Mouse (Mus musculus) embryonic facial prominence, embryonic 13.5 days (tissue): Measurements from ENCODE around the gene Maml2. TPM values are rescaled to one million over a fixed set of nuclear protein-coding genes. Genes with fewer than 3 reads are reported as not detected.

Experiments
- ATAC-seq: fragments of 200-750 bp; cut with Nextera tagmentation; 2 replicates; pipeline ENCODE4 v1.8.0; 2017; ENCODE audit warnings: low read depth; ENCODE audit not compliant: insufficient number of reproducible peaks, insufficient read depth, low FRiP score, low TSS enrichment
- H3K27ac ChIP-seq: fragments of 300-500 bp; sonication (generic); 2 replicates; pipeline ENCODE4 v1.5.1; 2015; ENCODE audit warnings: moderate library complexity, mild to moderate bottlenecking, inconsistent platforms
- H3K27me3 ChIP-seq: fragments of 300-500 bp; sonication (generic); 2 replicates; pipeline ENCODE4 v1.6.1; 2015; ENCODE audit warnings: mild to moderate bottlenecking, inconsistent platforms
- H3K36me3 ChIP-seq: fragments of 300-500 bp; sonication (generic); 2 replicates; pipeline ENCODE4 v1.6.1; 2015; ENCODE audit warnings: mild to moderate bottlenecking, inconsistent platforms
- H3K4me1 ChIP-seq: fragments of 300-500 bp; sonication (generic); 2 replicates; pipeline ENCODE4 v1.6.1; 2015; ENCODE audit warnings: inconsistent platforms
- H3K4me2 ChIP-seq: fragments of 300-500 bp; sonication (generic); 2 replicates; pipeline ENCODE4 v1.6.1; 2015; ENCODE audit warnings: moderate library complexity, mild to moderate bottlenecking, inconsistent platforms
- H3K4me3 ChIP-seq: fragments of 300-500 bp; sonication (generic); 2 replicates; pipeline ENCODE4 v1.5.1; 2015; ENCODE audit warnings: mild to moderate bottlenecking, inconsistent platforms
- H3K9ac ChIP-seq: fragments of 300-500 bp; sonication (generic); 2 replicates; pipeline ENCODE4 v1.6.1; 2015; ENCODE audit warnings: mild to moderate bottlenecking, inconsistent platforms
- H3K9me3 ChIP-seq: fragments of 300-500 bp; sonication (generic); 2 replicates; pipeline ENCODE4 v1.6.1; 2016; ENCODE audit warnings: inconsistent platforms
- WGBS: fragments of 180-500 bp; shearing (Covaris S2); methylation state at CpG from one replicate; pipeline ENCODE4 v1.1.7; 2015; ENCODE audit warnings: mixed read lengths; 5-methylcytosine and 5-hydroxymethylcytosine counted together
- polyA plus RNA-seq: library from polyadenylated mRNA; unstranded; fragments of >200 nt; fragmentation: Nextera tagmentation; extraction: Ambion mirVana; gene quantifications from 2 replicates; pipeline ENCODE4 v1.2.1, GENCODE M21; 2015

Maml2 gene
- polyA plus RNA-seq, 1 experiment from 2014 or later: 13.0 TPM

GRCm38 (mm10) chr9:13633371-13633770 is 335.6 kb downstream of the Maml2 start:
- Histone ChIP-seq H3K36me3 (no peaks in the 10 kb centered on the region), H3K9ac (no peak overlapping the region), H3K9me3 (no peaks in the 10 kb centered on the region), H3K27ac (peak overlapping the region; percentile 16; the same call in 1 of the 2 replicates), H3K27me3 (no peaks in the 10 kb centered on the region), H3K4me3 (no peak overlapping the region), H3K4me1 (peaks cover 19% of the 10 kb centered on the region), H3K4me2 (no peak overlapping the region)
- 56% methylated on average over 1 of the region's 1 CpGs for WGBS
- ATAC-seq: no peak

GRCm38 (mm10) chr9:13639655-13640054 is 341.9 kb downstream of the Maml2 start:
- Histone ChIP-seq H3K27ac (no peak overlapping the region), H3K4me1 (peaks cover 24% of the 10 kb centered on the region), H3K4me2 (no peak overlapping the region), H3K4me3 (no peak overlapping the region), H3K27me3 (no peaks in the 10 kb centered on the region), H3K9me3 (no peaks in the 10 kb centered on the region), H3K36me3 (no peaks in the 10 kb centered on the region), H3K9ac (no peak overlapping the region)
- no peak for ATAC-seq
- 43% methylated on average over 3 of the region's 3 CpGs for WGBS

GRCm38 (mm10) chr9:13645153-13645552 is 347.4 kb downstream of the Maml2 start:
- Histone ChIP-seq H3K27me3 (no peaks in the 10 kb centered on the region), H3K9me3 (no peaks in the 10 kb centered on the region), H3K27ac (peak overlapping the region; percentile 82), H3K36me3 (no peaks in the 10 kb centered on the region), H3K4me1 (peaks cover 35% of the 10 kb centered on the region), H3K4me2 (peak overlapping the region; percentile 14; the same call in 1 of the 2 replicates), H3K9ac (no peak overlapping the region), H3K4me3 (no peak overlapping the region)
- ATAC-seq: peak; percentile 81
- 17% methylated on average over 5 of the region's 5 CpGs for WGBS

- Histone ChIP-seq H3K4me2 (no peak overlapping the region), H3K27ac (no peak overlapping the region), H3K27me3 (no peaks in the 10 kb centered on the region), H3K9ac (no peak overlapping the region), H3K4me1 (peaks cover 7% of the 10 kb centered on the region), H3K36me3 (no peaks in the 10 kb centered on the region), H3K4me3 (no peak overlapping the region), H3K9me3 (no peaks in the 10 kb centered on the region)
- 81% methylated on average over 2 of the region's 2 CpGs for WGBS
- no peak for ATAC-seq
Measured at GRCm38 (mm10) chr9:13651065-13651464, 353.3 kb downstream of the Maml2 start.

- no peak overlapping the region for H3K9ac ChIP-seq
- H3K9me3 ChIP-seq: no peaks in the 10 kb centered on the region
- peaks cover 7% of the 10 kb centered on the region for H3K4me1 ChIP-seq
- H3K36me3 ChIP-seq: no peaks in the 10 kb centered on the region
- no peaks in the 10 kb centered on the region for H3K27me3 ChIP-seq
- WGBS: 81% methylated on average over 4 of the region's 4 CpGs
- ATAC-seq: no peak
- no peak overlapping the region for H3K4me3 ChIP-seq
- H3K4me2 ChIP-seq: no peak overlapping the region
- H3K27ac ChIP-seq: no peak overlapping the region
Measured at GRCm38 (mm10) chr9:13651828-13652227, 354.1 kb downstream of the Maml2 start.

- H3K4me2 ChIP-seq: no peak overlapping the region
- 64% methylated on average over 8 of the region's 8 CpGs for WGBS
- no peaks in the 10 kb centered on the region for H3K27me3 ChIP-seq
- no peak overlapping the region for H3K27ac ChIP-seq
- ATAC-seq: no peak
- no peaks in the 10 kb centered on the region for H3K9me3 ChIP-seq
- peaks cover 7% of the 10 kb centered on the region for H3K4me1 ChIP-seq
- H3K36me3 ChIP-seq: no peaks in the 10 kb centered on the region
- no peak overlapping the region for H3K9ac ChIP-seq
- no peak overlapping the region for H3K4me3 ChIP-seq
Measured at GRCm38 (mm10) chr9:13652389-13652877, 354.7 kb downstream of the Maml2 start.

GRCm38 (mm10) chr9:13652917-13653316 is 355.2 kb downstream of the Maml2 start:
- Histone ChIP-seq H3K9me3 (no peaks in the 10 kb centered on the region), H3K4me1 (peaks cover 7% of the 10 kb centered on the region), H3K27ac (no peak overlapping the region), H3K36me3 (no peaks in the 10 kb centered on the region), H3K9ac (no peak overlapping the region), H3K4me3 (no peak overlapping the region), H3K27me3 (no peaks in the 10 kb centered on the region), H3K4me2 (no peak overlapping the region)
- ATAC-seq: no peak
- 30% methylated on average over 3 of the region's 3 CpGs for WGBS

GRCm38 (mm10) chr9:13661768-13662623 is 364.2 kb downstream of the Maml2 start:
- Histone ChIP-seq H3K9ac (0 out of 2 replicates have a peak overlapping the region, but pooled peaks have one; percentile 58), H3K36me3 (no peaks in the 10 kb centered on the region), H3K4me3 (peak overlapping the region; percentile 23), H3K4me2 (peak overlapping the region; percentile 52), H3K27me3 (no peaks in the 10 kb centered on the region), H3K9me3 (no peaks in the 10 kb centered on the region), H3K27ac (no peak overlapping the region; the same call in 1 of the 2 replicates), H3K4me1 (peaks cover 13% of the 10 kb centered on the region)
- WGBS: 4% methylated on average over 12 of the region's 12 CpGs
- ATAC-seq: peak; percentile 67; the same call in 1 of the 2 replicates

- WGBS: 83% methylated on average over 2 of the region's 2 CpGs
- H3K27ac ChIP-seq: no peak overlapping the region
- no peak overlapping the region for H3K4me3 ChIP-seq
- no peaks in the 10 kb centered on the region for H3K9me3 ChIP-seq
- H3K36me3 ChIP-seq: no peaks in the 10 kb centered on the region
- H3K9ac ChIP-seq: no peak overlapping the region
- no peak overlapping the region for H3K4me2 ChIP-seq
- no peaks in the 10 kb centered on the region for H3K27me3 ChIP-seq
- peaks cover 13% of the 10 kb centered on the region for H3K4me1 ChIP-seq
- no peak for ATAC-seq
Measured at GRCm38 (mm10) chr9:13665487-13665969, 367.8 kb downstream of the Maml2 start.

- Histone ChIP-seq H3K9ac (no peak overlapping the region), H3K27ac (no peak overlapping the region), H3K4me3 (no peak overlapping the region), H3K4me2 (no peak overlapping the region), H3K27me3 (no peaks in the 10 kb centered on the region), H3K9me3 (no peaks in the 10 kb centered on the region), H3K4me1 (no peaks in the 10 kb centered on the region), H3K36me3 (no peaks in the 10 kb centered on the region)
- 91% methylated on average over 1 of the region's 1 CpGs for WGBS
- ATAC-seq: no peak
Measured at GRCm38 (mm10) chr9:13667955-13668354, 370.2 kb downstream of the Maml2 start.

GRCm38 (mm10) chr9:13668742-13669141 is 371.0 kb downstream of the Maml2 start:
- H3K9ac ChIP-seq: no peak overlapping the region
- 0 out of 2 replicates have a peak, but pooled peaks cover 3% of the 10 kb centered on the region for H3K4me1 ChIP-seq
- no peaks in the 10 kb centered on the region for H3K36me3 ChIP-seq
- H3K27ac ChIP-seq: no peak overlapping the region
- no peaks in the 10 kb centered on the region for H3K9me3 ChIP-seq
- H3K4me3 ChIP-seq: no peak overlapping the region
- H3K27me3 ChIP-seq: no peaks in the 10 kb centered on the region
- no peak for ATAC-seq
- 66% methylated on average over 2 of the region's 2 CpGs for WGBS
- H3K4me2 ChIP-seq: no peak overlapping the region
